Mouse (Mus musculus) embryonic facial prominence, embryonic 15.5 days (tissue): Measurements from ENCODE around the gene Taf9b. TPM values are rescaled to one million over a fixed set of nuclear protein-coding genes. Genes with fewer than 3 reads are reported as not detected.
"Not testable (repeated sequence)": the region's sequence is repeated elsewhere in the genome, so short reads cannot be mapped to it uniquely, and the experiment has no call there.

Source experiments
- ATAC-seq: fragments of 200-750 bp; cut with Nextera tagmentation; 2 replicates; pipeline ENCODE4 v1.8.0; 2017; ENCODE audit warnings: low read depth, moderate TSS enrichment; ENCODE audit not compliant: insufficient number of reproducible peaks, low FRiP score, low TSS enrichment
- H3K27ac ChIP-seq: fragments of 300-500 bp; sonication (generic); replicated peaks from 2 replicates; pipeline ENCODE4 v1.5.1; 2015; ENCODE audit warnings: mild to moderate bottlenecking, inconsistent platforms
- H3K27me3 ChIP-seq: fragments of 300-500 bp; sonication (generic); 2 replicates; pipeline ENCODE4 v1.6.1; 2015; ENCODE audit warnings: inconsistent platforms
- H3K36me3 ChIP-seq: fragments of 300-500 bp; sonication (generic); 2 replicates; pipeline ENCODE4 v1.6.1; 2015; ENCODE audit warnings: mild to moderate bottlenecking, inconsistent platforms
- H3K4me1 ChIP-seq: fragments of 300-500 bp; sonication (generic); 2 replicates; pipeline ENCODE4 v1.6.1; 2015; ENCODE audit warnings: inconsistent platforms
- H3K4me2 ChIP-seq: fragments of 300-500 bp; sonication (generic); replicated peaks from 2 replicates; pipeline ENCODE4 v1.6.1; 2015; ENCODE audit warnings: mild to moderate bottlenecking, inconsistent platforms
- H3K4me3 ChIP-seq: fragments of 300-500 bp; sonication (generic); replicated peaks from 2 replicates; pipeline ENCODE4 v1.5.1; 2015; ENCODE audit warnings: mild to moderate bottlenecking, inconsistent platforms
- H3K9ac ChIP-seq: fragments of 300-500 bp; sonication (generic); 2 replicates; pipeline ENCODE4 v1.6.1; 2015; ENCODE audit warnings: inconsistent platforms
- H3K9me3 ChIP-seq: fragments of 300-500 bp; sonication (generic); replicated peaks from 2 replicates; pipeline ENCODE4 v1.6.1; 2016; ENCODE audit warnings: inconsistent platforms
- WGBS: fragments of 180-500 bp; shearing (Covaris S2); methylation state at CpG from one replicate; pipeline ENCODE4 v1.1.7; 2015; 5-methylcytosine and 5-hydroxymethylcytosine counted together
- polyA plus RNA-seq: library from polyadenylated mRNA; unstranded; fragments of >200 nt; fragmentation: Nextera tagmentation; extraction: Ambion mirVana; gene quantifications from 2 replicates; pipeline ENCODE4 v1.2.1, GENCODE M21; 2015

Taf9b gene
- 9.2 and 9.5 TPM in 2 replicates for polyA plus RNA-seq

- 90% methylated on average over 25 of the region's 25 CpGs for WGBS
- Histone ChIP-seq H3K9me3 (no peaks in the 10 kb centered on the region), H3K27me3 (no peaks in the 10 kb centered on the region), H3K36me3 (no peaks in the 10 kb centered on the region), H3K4me2 (peak within 1 kb of the TSS; percentile 50), H3K4me1 (no peaks in the 10 kb centered on the region), H3K9ac (no peak within 1 kb of the TSS), H3K27ac (no peak within 1 kb of the TSS), H3K4me3 (peak within 1 kb of the TSS; percentile 58)
- ATAC-seq, result no peak
These were observed at the start of gene Taf9b for GRCm38 (mm10) chrX:106221058-106221457. Gene Taf9b, minus strand, starts transcription at chrX:106221158.

GRCm38 (mm10) chrX:106255276-106255675, 34.3 kb upstream of the Taf9b start, which contains the start of gene Fnd3c2:
Gene Fnd3c2, minus strand, starts transcription at chrX:106255376.
- Histone ChIP-seq H3K4me2 (no peak within 1 kb of the TSS), H3K9me3 (no peaks in the 10 kb centered on the region), H3K36me3 (no peaks in the 10 kb centered on the region), H3K27me3 (no peaks in the 10 kb centered on the region), H3K4me1 (no peaks in the 10 kb centered on the region), H3K27ac (no peak within 1 kb of the TSS), H3K9ac (no peak within 1 kb of the TSS), H3K4me3 (no peak within 1 kb of the TSS)
- ATAC-seq, result no peak
- 82% methylated on average over 4 of the region's 4 CpGs for WGBS

GRCm38 (mm10) chrX:106219171-106220032, 1.6 kb downstream of the Taf9b start:
- Histone ChIP-seq H3K4me2 (peak overlapping the region; percentile 50), H3K36me3 (no peaks in the 10 kb centered on the region), H3K27ac (peak overlapping the region; percentile 80), H3K4me3 (peak overlapping the region; percentile 58), H3K9me3 (no peaks in the 10 kb centered on the region), H3K4me1 (no peaks in the 10 kb centered on the region), H3K27me3 (no peaks in the 10 kb centered on the region), H3K9ac (peak overlapping the region; percentile 47)
- peak; percentile 93 for ATAC-seq
- 29% methylated on average over 60 of the region's 60 CpGs for WGBS

- H3K9me3 ChIP-seq, result no peaks in the 10 kb centered on the region
- no peak overlapping the region for H3K4me2 ChIP-seq
- no peak for ATAC-seq
- H3K36me3 ChIP-seq, result no peaks in the 10 kb centered on the region
- no peak overlapping the region for H3K27ac ChIP-seq
- H3K4me3 ChIP-seq, result no peak overlapping the region
- no peak overlapping the region for H3K9ac ChIP-seq
- WGBS, result 88% methylated on average over 2 of the region's 2 CpGs
- no peaks in the 10 kb centered on the region for H3K27me3 ChIP-seq
- no peaks in the 10 kb centered on the region for H3K4me1 ChIP-seq
These were observed 11.9 kb downstream of the Taf9b start for GRCm38 (mm10) chrX:106209100-106209499.

GRCm38 (mm10) chrX:106198904-106199303, 22.1 kb downstream of the Taf9b start:
- no peaks in the 10 kb centered on the region for H3K9me3 ChIP-seq
- WGBS, result 78% methylated on average over 5 of the region's 5 CpGs
- no peak overlapping the region for H3K27ac ChIP-seq
- peaks cover 32% of the 10 kb centered on the region; the same call in 1 of the 2 replicates for H3K36me3 ChIP-seq
- no peak for ATAC-seq
- no peak overlapping the region for H3K4me2 ChIP-seq
- H3K27me3 ChIP-seq, result no peaks in the 10 kb centered on the region
- H3K4me1 ChIP-seq, result no peaks in the 10 kb centered on the region
- H3K9ac ChIP-seq, result no peak overlapping the region
- no peak overlapping the region for H3K4me3 ChIP-seq

- Histone ChIP-seq H3K4me3 (no peak overlapping the region), H3K27me3 (no peaks in the 10 kb centered on the region), H3K4me2 (no peak overlapping the region), H3K36me3 (peaks cover 32% of the 10 kb centered on the region; the same call in 1 of the 2 replicates), H3K9me3 (no peaks in the 10 kb centered on the region), H3K9ac (no peak overlapping the region), H3K4me1 (no peaks in the 10 kb centered on the region), H3K27ac (no peak overlapping the region)
- ATAC-seq, result no peak
- WGBS, result 67% methylated on average over 5 of the region's 5 CpGs
These were observed 23.6 kb downstream of the Taf9b start for GRCm38 (mm10) chrX:106197308-106197707.

GRCm38 (mm10) chrX:106194361-106194760, 26.6 kb downstream of the Taf9b start:
- not testable (repeated sequence) for ATAC-seq, H3K4me3 ChIP-seq, H3K27ac ChIP-seq, H3K9ac ChIP-seq, H3K4me2 ChIP-seq, H3K4me1 ChIP-seq, H3K27me3 ChIP-seq, H3K9me3 ChIP-seq
- H3K36me3 ChIP-seq, result peaks cover 21% of the 10 kb centered on the region; the same call in 1 of the 2 replicates
- 86% methylated on average over 6 of the region's 6 CpGs for WGBS

- Histone ChIP-seq H3K27ac (no peak overlapping the region), H3K9ac (no peak overlapping the region), H3K4me2 (0 out of 2 replicates have a peak overlapping the region, but pooled peaks have one; percentile 10), H3K9me3 (no peaks in the 10 kb centered on the region), H3K4me3 (no peak overlapping the region), H3K4me1 (0 out of 2 replicates have a peak, but pooled peaks cover 7% of the 10 kb centered on the region), H3K27me3 (no peaks in the 10 kb centered on the region), H3K36me3 (no peaks in the 10 kb centered on the region)
- no peak for ATAC-seq
- 28% methylated on average over 4 of the region's 4 CpGs for WGBS
These were observed 30.9 kb downstream of the Taf9b start for GRCm38 (mm10) chrX:106190091-106190490.

GRCm38 (mm10) chrX:106189356-106189755, 31.6 kb downstream of the Taf9b start:
- Histone ChIP-seq H3K4me3 (peak overlapping the region; percentile 51), H3K9ac (no peak overlapping the region), H3K36me3 (no peaks in the 10 kb centered on the region), H3K27ac (no peak overlapping the region), H3K27me3 (no peaks in the 10 kb centered on the region), H3K9me3 (no peaks in the 10 kb centered on the region), H3K4me1 (0 out of 2 replicates have a peak, but pooled peaks cover 7% of the 10 kb centered on the region), H3K4me2 (peak overlapping the region; percentile 53)
- 48% methylated on average over 5 of the region's 5 CpGs for WGBS
- no peak for ATAC-seq

GRCm38 (mm10) chrX:106187737-106188136, 33.2 kb downstream of the Taf9b start:
- peak overlapping the region; percentile 53 for H3K4me2 ChIP-seq
- 0 out of 2 replicates have a peak, but pooled peaks cover 7% of the 10 kb centered on the region for H3K4me1 ChIP-seq
- no peak for ATAC-seq
- peak overlapping the region; percentile 28 for H3K9ac ChIP-seq
- H3K27me3 ChIP-seq, result no peaks in the 10 kb centered on the region
- H3K27ac ChIP-seq, result peak overlapping the region; percentile 69
- no peaks in the 10 kb centered on the region for H3K36me3 ChIP-seq
- H3K9me3 ChIP-seq, result no peaks in the 10 kb centered on the region
- WGBS, result 16% methylated on average over 12 of the region's 12 CpGs
- peak overlapping the region; percentile 51 for H3K4me3 ChIP-seq

- peak; percentile 96 for ATAC-seq
- 10% methylated on average over 52 of the region's 55 CpGs for WGBS
These were observed 34.0 kb downstream of the Taf9b start, which contains the start of gene Pgk1 for GRCm38 (mm10) chrX:106186713-106187649. Gene Pgk1, plus strand, starts transcription at chrX:106187100.

More at GRCm38 (mm10) chrX:106186713-106187649, 34.0 kb downstream of the Taf9b start, which contains the start of gene Pgk1:
- Histone ChIP-seq H3K27me3 (no peaks in the 10 kb centered on the region), H3K4me1 (0 out of 2 replicates have a peak, but pooled peaks cover 7% of the 10 kb centered on the region), H3K27ac (peak within 1 kb of the TSS; percentile 91), H3K9ac (peak within 1 kb of the TSS; percentile 28), H3K4me2 (peak within 1 kb of the TSS; percentile 53), H3K36me3 (no peaks in the 10 kb centered on the region), H3K4me3 (peak within 1 kb of the TSS; percentile 51), H3K9me3 (no peaks in the 10 kb centered on the region)
